Mouse (Mus musculus) monocyte, adult 59 days (primary cell): Measurements from ENCODE around the gene Pex7. TPM values are rescaled to one million over a fixed set of nuclear protein-coding genes. Genes with fewer than 3 reads are reported as not detected.

Source experiments
- total RNA-seq, 2 experiments: library from RNA; stranded (reverse); gene quantifications; one replicate each; pipeline ENCODE4 v1.2.4; 2023

Pex7 gene
- 10 to 100 TPM; 19.3 to 23.3 TPM for total RNA-seq

GRCm38 (mm10) chr10:19907246-19907804 lies at the start of gene Pex7:
Gene Pex7, minus strand, starts transcription at chr10:19907689.

GRCm38 (mm10) chr10:19934384-19935294 lies 27.1 kb upstream of the Pex7 start, which contains the start of gene Map3k5:
Gene Map3k5, plus strand, starts transcription at chr10:19934472.

GRCm38 (mm10) chr10:19850998-19851691 lies 56.3 kb downstream of the Pex7 start, which contains the start of gene Slc35d3:
Gene Slc35d3, minus strand, starts transcription at chr10:19851459.

Other genes with a start within 250 kb of the Pex7 start
- not detected for gene Il20ra, start 195.1 kb downstream of the Pex7 start, total RNA-seq
- gene Slc35d3, start 56.2 kb downstream of the Pex7 start, total RNA-seq = not detected
- 100 to 1,000 TPM; 170 to 190 TPM for gene Map3k5, start 26.8 kb upstream of the Pex7 start, total RNA-seq
- gene Map7, start 240.8 kb upstream of the Pex7 start, total RNA-seq = 1 to 10 TPM; 1.5 to 1.6 TPM